Mouse (Mus musculus) neural tube, embryonic 13.5 days (tissue): ENCODE data around the gene Olfr839-ps1. TPM values are rescaled to one million over a fixed set of nuclear protein-coding genes. Genes with fewer than 3 reads are reported as not detected.

Experiments used
- ATAC-seq: fragments of 200-750 bp; cut with Nextera tagmentation; 2 replicates; pipeline ENCODE4 v1.8.0; 2017; ENCODE audit warnings: low read depth, mild to moderate bottlenecking, moderate TSS enrichment, moderate library complexity
- H3K27ac ChIP-seq: fragments of 300-500 bp; sonication (generic); replicated peaks from 2 replicates; pipeline ENCODE4 v1.5.1; 2015; ENCODE audit warnings: moderate library complexity, mild to moderate bottlenecking, inconsistent platforms
- H3K27me3 ChIP-seq: fragments of 300-500 bp; sonication (generic); 2 replicates; pipeline ENCODE4 v1.6.1; 2015; ENCODE audit warnings: mild to moderate bottlenecking, inconsistent platforms
- H3K36me3 ChIP-seq: fragments of 300-500 bp; sonication (generic); 2 replicates; pipeline ENCODE4 v1.6.1; 2015; ENCODE audit warnings: mild to moderate bottlenecking, inconsistent platforms
- H3K4me1 ChIP-seq: fragments of 300-500 bp; sonication (generic); replicated peaks from 2 replicates; pipeline ENCODE4 v1.6.1; 2015; ENCODE audit warnings: inconsistent platforms
- H3K4me2 ChIP-seq: fragments of 300-500 bp; sonication (generic); 2 replicates; pipeline ENCODE4 v1.6.1; 2015; ENCODE audit warnings: inconsistent platforms, mild to moderate bottlenecking, moderate library complexity
- H3K4me3 ChIP-seq: fragments of 300-500 bp; sonication (generic); 2 replicates; pipeline ENCODE4 v1.5.1; 2015; ENCODE audit warnings: mild to moderate bottlenecking, inconsistent platforms
- H3K9ac ChIP-seq: fragments of 300-500 bp; sonication (generic); 2 replicates; pipeline ENCODE4 v1.6.1; 2015; ENCODE audit warnings: moderate library complexity, mild to moderate bottlenecking, inconsistent platforms
- H3K9me3 ChIP-seq: fragments of 300-500 bp; sonication (generic); 2 replicates; pipeline ENCODE4 v1.6.1; 2016; ENCODE audit warnings: inconsistent platforms
- WGBS: fragments of 180-500 bp; shearing (Covaris S2); methylation state at CpG from one replicate; pipeline ENCODE4 v1.1.7; 2015; 5-methylcytosine and 5-hydroxymethylcytosine counted together
- polyA plus RNA-seq: library from polyadenylated mRNA; unstranded; fragments of >200 nt; fragmentation: Nextera tagmentation; extraction: Ambion mirVana; gene quantifications from 2 replicates; pipeline ENCODE4 v1.2.1, GENCODE M21; 2015

Olfr839-ps1 gene
- polyA plus RNA-seq: not detected in 2 replicates

- peaks cover 8% of the 10 kb centered on the region; the same call in 1 of the 2 replicates for H3K9me3 ChIP-seq
- no peak for ATAC-seq
- no peaks in the 10 kb centered on the region for H3K36me3 ChIP-seq
- H3K4me3 ChIP-seq: no peak within 1 kb of the TSS
- H3K4me1 ChIP-seq: no peaks in the 10 kb centered on the region
- H3K27ac ChIP-seq: no peak within 1 kb of the TSS
- 89% methylated on average over 1 of the region's 1 CpGs for WGBS
- no peak within 1 kb of the TSS for H3K4me2 ChIP-seq
- H3K27me3 ChIP-seq: no peaks in the 10 kb centered on the region
- no peak within 1 kb of the TSS for H3K9ac ChIP-seq
These were observed at the start of gene Olfr839-ps1 for GRCm38 (mm10) chr9:19177212-19177611. Gene Olfr839-ps1, minus strand, starts transcription at chr9:19177312.

GRCm38 (mm10) chr9:19136017-19136416 is 41.1 kb downstream of the Olfr839-ps1 start, which contains the start of gene Olfr837:
Gene Olfr837, plus strand, starts transcription at chr9:19136317.
- H3K4me2 ChIP-seq: no peak within 1 kb of the TSS
- no peaks in the 10 kb centered on the region for H3K4me1 ChIP-seq
- H3K27me3 ChIP-seq: no peaks in the 10 kb centered on the region
- no peak for ATAC-seq
- H3K9me3 ChIP-seq: peaks cover 7% of the 10 kb centered on the region; the same call in 1 of the 2 replicates
- 78% methylated on average over 1 of the region's 1 CpGs for WGBS
- no peak within 1 kb of the TSS for H3K4me3 ChIP-seq
- H3K36me3 ChIP-seq: no peaks in the 10 kb centered on the region
- H3K9ac ChIP-seq: no peak within 1 kb of the TSS
- no peak within 1 kb of the TSS for H3K27ac ChIP-seq

- ATAC-seq: no peak
- H3K27me3 ChIP-seq: no peaks in the 10 kb centered on the region
- no peaks in the 10 kb centered on the region for H3K9me3 ChIP-seq
- H3K9ac ChIP-seq: no peak within 1 kb of the TSS
- no peak within 1 kb of the TSS for H3K4me3 ChIP-seq
- no peak within 1 kb of the TSS for H3K27ac ChIP-seq
- no peak within 1 kb of the TSS for H3K4me2 ChIP-seq
- no peaks in the 10 kb centered on the region for H3K4me1 ChIP-seq
- H3K36me3 ChIP-seq: no peaks in the 10 kb centered on the region
These were observed 57.0 kb downstream of the Olfr839-ps1 start, which contains the start of gene Olfr836 for GRCm38 (mm10) chr9:19120082-19120481. Gene Olfr836, plus strand, starts transcription at chr9:19120382.

Other genes with a start within 250 kb of the Olfr839-ps1 start
- gene Olfr832, start 240.2 kb downstream of the Olfr839-ps1 start, polyA plus RNA-seq: not detected in 2 replicates
- gene Olfr834, start 189.3 kb downstream of the Olfr839-ps1 start, polyA plus RNA-seq: not detected in 2 replicates
- not detected in 2 replicates for gene Olfr835, start 144.6 kb downstream of the Olfr839-ps1 start, polyA plus RNA-seq
- not detected in 2 replicates for gene Olfr836, start 56.9 kb downstream of the Olfr839-ps1 start, polyA plus RNA-seq
- gene Olfr837, start 41.0 kb downstream of the Olfr839-ps1 start, polyA plus RNA-seq: not detected in 2 replicates
- gene Olfr843, start 74.7 kb upstream of the Olfr839-ps1 start, polyA plus RNA-seq: not detected in 2 replicates
- gene Olfr844, start 139.0 kb upstream of the Olfr839-ps1 start, polyA plus RNA-seq: not detected in 2 replicates
- gene Olfr845, start 159.1 kb upstream of the Olfr839-ps1 start, polyA plus RNA-seq: not detected in 2 replicates
- not detected in 2 replicates for gene Olfr846, start 186.7 kb upstream of the Olfr839-ps1 start, polyA plus RNA-seq
- not detected in 2 replicates for gene Olfr847, start 201.4 kb upstream of the Olfr839-ps1 start, polyA plus RNA-seq